Mouse (Mus musculus) heart, postnatal 10 days (tissue): Measurements from ENCODE around the gene Slc32a1. TPM values are rescaled to one million over a fixed set of nuclear protein-coding genes. Genes with fewer than 3 reads are reported as not detected.

Experiments
- DNase-seq, 2 experiments: peaks; one replicate each; pipeline ENCODE4 v3.0.0; 2021
- intact Hi-C: fragments of 180-260 bp; cut with DNase I; formaldehyde crosslinking; loops from one replicate; pipeline ENCODE4 v1.15.1; 2025
- total RNA-seq, 2 experiments: library from RNA; stranded (reverse); gene quantifications; 2 replicates each; pipeline ENCODE4 v1.2.3; 2021

Slc32a1 gene
- not detected for total RNA-seq

DNA sequence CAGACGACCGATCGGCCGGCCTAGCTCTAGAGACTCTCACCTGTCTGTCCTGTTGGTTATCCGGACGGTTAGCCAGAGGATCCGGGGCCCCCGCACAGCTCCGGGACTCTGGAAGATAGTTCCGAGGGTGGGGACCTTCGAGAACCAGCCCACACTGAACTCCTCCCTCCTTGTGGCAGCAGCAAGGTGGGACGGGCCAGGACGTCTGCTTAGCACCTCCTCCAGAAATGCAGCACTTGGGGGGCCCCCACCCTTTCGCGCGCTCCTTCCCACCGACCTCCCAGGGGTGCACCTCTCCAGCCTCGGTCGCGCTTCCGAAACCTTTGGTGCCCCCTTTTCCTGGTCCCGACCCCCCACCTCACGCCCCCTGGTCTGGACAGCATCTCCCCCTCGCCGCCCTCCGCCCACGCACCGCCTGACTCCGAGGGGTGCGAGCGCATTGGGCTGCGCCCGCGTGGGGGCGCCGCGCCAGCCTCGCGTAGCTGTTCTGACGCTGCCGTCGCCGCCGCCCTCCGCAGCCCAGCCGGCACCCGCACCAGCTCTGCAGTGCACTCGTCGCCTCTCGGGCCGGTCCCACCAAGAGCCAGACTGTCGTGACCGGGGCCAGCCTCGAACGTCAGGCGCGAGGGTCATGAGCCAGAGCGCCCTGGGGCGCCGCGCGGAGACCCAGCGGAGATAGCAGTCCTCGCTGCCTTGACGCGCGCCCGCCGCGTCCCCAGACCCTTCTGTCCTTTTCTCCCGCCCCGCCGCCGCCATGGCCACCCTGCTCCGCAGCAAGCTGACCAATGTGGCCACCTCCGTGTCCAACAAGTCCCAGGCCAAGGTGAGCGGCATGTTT, at the start of gene Slc32a1:
Slc32a1 (plus strand) TSS at position 280 of the 838 bp plus-strand sequence.
- intact Hi-C loops = no loop called here

DNA sequence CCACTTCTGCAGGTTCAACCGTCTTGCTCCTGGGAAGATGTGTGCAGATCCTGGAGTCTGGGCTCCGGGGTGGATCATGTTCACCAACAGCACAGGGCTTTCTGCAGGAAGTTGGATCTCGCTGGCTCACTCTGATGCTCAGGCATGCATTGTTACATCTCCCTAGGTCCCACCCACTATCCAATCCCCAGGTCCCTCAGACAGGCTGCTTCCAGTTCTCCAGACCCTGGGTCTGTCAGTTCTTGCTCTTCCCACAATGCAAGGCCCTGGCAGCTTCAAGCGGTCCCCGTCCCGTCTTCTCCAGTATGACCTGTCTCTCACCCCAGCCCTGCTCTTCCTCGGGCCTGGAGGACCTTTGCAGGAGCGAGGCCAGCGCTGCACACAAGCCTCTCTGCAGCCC, 49.8 kb upstream of the Slc32a1 start:
- intact Hi-C loops = no loop called here

More for the DNA sequence above, at the start of gene Slc32a1:
- no peak for DNase-seq

DNA sequence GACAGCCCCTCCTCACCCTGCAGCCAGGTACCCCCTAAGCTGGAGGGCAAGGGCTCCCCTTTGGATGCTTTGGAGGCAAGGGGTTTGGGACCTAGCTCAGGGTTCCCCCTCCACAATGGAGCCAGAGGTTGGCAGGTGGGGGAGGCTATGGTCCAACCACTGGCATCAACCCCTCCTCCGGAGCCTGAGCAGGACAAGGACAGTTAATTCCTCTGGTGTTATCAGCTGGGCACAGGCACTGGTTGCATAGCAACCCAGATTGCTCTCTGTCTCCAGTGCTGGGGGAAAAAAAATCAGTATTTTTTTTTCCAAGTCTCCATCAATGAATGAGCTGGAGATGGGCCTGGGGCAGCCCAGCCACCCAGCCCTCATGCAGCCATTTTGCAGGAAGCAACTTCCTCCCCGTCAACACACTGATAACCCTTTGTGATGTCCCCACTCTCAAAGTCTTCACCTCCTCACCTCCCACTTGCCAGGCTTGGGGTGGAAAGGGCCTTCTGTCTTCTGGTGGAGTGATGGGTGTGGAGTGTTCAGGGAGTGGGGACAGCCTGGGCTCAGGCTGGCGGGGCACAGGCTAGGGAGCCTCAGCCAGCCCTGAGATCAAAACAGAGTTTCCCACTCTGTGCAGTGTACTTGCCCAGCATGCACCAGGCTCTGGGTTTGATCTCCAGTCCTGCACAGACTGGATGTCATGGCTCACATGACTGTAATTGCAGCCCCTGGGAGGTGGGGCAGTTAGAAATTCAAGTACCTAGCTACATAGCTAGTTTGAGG, 49.0 kb upstream of the Slc32a1 start:
- intact Hi-C loops = no loop called here
- no peak for DNase-seq

More for the DNA sequence above, 49.8 kb upstream of the Slc32a1 start:
- no peak for DNase-seq

DNA sequence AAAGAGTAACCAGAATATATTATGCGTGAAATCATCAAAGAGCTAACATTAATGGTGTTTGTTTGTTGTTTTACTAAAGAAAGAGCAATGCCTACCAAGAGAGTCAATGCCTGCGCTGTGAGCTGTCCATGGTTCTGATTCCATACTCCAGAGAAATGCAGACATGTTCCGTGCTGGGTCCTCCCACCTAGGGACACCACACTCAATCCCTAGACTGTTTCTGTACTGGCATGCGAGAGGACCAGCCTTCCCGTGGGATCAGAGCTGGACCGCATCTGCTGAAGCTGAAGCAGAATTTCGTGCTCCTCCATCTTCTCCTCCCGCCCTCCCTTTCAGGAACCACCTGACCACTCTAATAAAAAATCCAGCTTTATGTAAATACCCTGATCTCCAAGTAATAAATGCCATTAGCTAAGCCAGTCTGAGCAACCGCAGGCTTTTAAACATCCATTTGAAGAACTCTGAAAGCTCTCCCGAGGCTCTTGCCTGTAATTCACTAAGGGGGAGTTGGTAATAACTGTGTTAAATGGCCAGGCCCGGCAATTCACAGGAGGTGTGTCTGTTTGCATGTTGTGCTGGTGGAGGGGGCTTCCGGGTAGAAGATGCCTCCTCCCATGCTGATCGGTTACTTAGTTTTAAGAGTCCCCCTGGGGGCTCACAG, 40.0 kb upstream of the Slc32a1 start:
- intact Hi-C loops = no loop called here
- DNase-seq = peak; percentile 70 to 76

DNA sequence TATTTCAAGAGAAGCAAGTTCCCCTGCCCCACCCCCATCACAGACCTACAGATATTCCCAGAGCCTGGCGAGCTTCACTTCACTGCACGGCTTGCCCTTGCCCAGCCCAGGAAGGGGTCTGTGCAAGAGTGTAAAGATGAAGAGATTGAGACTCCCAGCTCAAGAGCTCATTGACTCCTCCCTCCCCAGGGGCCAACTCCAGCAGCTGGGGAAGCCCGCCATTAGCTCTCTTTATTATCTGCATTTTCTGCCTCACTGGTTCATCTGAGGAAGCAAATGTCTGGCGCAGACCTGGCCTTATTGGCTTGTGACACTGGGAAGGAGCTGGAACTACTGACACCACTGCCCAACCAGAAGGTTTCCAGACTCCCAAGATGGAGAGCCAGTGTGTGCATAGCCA, 30.6 kb upstream of the Slc32a1 start:
- intact Hi-C loops = no loop called here
- no peak for DNase-seq

- DNase-seq = peak; percentile 51 to 65
These were observed 25.8 kb upstream of the Slc32a1 start for GRCm38 (mm10) chr2:158584621-158585358.

DNA sequence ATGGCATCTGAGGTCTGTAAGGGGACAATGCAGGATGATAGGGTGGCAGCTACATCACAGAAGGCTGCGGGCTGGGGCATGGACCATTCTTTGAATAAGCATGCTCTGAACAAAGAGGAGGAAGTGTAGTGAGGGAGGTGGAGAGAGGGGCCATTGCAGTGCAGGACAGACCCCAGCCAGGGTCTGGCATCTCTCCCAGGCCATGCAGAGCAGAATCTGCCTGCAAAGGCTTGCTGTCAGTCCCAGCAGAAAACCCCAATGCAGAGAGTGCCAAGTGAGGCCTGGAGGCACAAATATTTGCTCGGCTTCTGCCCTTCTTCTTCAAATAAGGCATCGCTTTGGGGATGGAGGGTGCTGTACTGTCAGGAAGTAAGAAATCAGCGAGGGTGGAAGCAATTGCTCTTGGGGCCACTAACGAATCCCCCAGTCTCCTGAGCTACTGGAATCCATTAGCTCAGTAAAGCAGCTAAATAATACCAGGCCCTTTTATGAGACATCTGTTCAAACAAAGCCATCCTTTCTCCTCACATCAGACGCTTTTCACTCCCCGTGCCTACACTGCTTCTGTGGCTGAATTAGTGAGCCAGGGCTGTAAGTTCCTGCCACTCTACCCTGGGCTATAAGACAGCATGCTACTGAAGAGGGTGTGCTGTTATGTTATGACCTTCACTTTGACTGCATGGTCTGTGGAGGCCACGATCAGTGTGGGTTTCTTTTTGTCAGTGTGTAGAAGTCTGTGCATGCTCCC, 21.9 kb upstream of the Slc32a1 start:
- intact Hi-C loops = no loop called here

More at GRCm38 (mm10) chr2:158584621-158585358, 25.8 kb upstream of the Slc32a1 start:
- intact Hi-C loops = no loop called here

GRCm38 (mm10) chr2:158590495-158590894, 20.1 kb upstream of the Slc32a1 start:
- intact Hi-C loops = no loop called here
- no peak for DNase-seq

More for the DNA sequence above, 21.9 kb upstream of the Slc32a1 start:
- no peak for DNase-seq

DNA sequence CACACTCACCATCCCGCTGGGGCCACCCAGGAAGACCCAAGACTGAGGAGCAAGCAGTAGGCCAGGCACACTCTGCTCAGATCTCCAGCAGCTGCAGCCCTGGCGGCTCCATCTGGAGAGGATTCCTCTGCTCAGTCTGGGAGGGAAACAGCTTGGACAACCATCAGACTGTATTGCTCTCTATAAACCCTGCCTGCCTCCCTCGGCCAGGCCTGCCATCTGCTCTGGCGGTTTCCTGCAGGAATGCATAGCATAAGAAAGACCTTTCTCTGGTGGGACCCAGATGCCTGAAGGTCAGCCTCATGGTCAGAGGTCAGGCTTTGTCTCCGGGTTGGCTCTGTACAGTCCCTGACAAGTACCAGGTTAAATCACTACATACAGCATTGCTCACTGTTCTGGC, 19.3 kb upstream of the Slc32a1 start:
- no peak for DNase-seq
- intact Hi-C loops = no loop called here

DNA sequence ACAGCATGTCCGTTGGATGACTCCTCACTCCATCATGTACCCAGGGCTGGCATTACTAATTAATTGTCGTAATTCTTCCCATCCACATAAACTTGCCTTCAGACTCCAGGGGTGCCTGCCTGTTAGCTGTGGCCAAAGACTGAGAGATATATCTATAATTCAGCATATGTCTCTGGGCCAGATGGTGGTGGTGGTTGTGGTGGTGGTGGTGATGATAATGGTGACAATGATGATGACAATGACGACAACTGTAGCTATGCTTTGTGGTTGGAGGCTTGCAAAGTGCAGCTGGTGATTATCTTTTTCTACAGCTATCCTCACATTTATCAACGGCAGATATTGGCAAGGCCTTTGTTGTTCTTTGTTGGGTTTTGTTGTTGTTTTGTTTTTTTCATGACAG, 17.2 kb upstream of the Slc32a1 start:
- intact Hi-C loops = no loop called here
- no peak for DNase-seq

- DNase-seq = no peak
- intact Hi-C loops = no loop called here
These were observed 15.5 kb upstream of the Slc32a1 start for GRCm38 (mm10) chr2:158595103-158595502.

DNA sequence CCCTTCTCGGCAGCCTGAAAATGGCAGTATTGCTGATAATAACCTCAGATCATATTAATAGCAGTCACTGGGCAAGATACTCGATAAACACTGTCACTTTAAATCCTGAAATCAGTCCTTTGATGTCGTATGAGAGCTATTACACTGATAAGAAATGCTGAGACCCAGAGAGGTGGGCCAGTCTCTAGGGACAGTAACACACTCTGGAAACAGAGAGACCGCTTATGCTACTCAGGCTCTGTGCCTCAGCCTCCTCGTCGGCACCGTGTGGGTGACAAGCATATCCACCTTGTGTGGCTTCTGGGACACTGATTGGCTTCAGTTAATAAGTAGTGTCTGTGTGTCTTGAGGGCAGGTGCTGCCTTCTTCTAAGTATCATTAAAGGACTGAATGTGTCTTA, 15.0 kb upstream of the Slc32a1 start:
- intact Hi-C loops = no loop called here
- DNase-seq = no peak

GRCm38 (mm10) chr2:158596803-158597202, 13.8 kb upstream of the Slc32a1 start:
- intact Hi-C loops = no loop called here

GRCm38 (mm10) chr2:158600517-158600916, 10.1 kb upstream of the Slc32a1 start:
- DNase-seq = no peak
- intact Hi-C loops = no loop called here

More at GRCm38 (mm10) chr2:158596803-158597202, 13.8 kb upstream of the Slc32a1 start:
- DNase-seq = no peak

- intact Hi-C loops = no loop called here
- no peak for DNase-seq
These were observed 9.2 kb upstream of the Slc32a1 start for GRCm38 (mm10) chr2:158601326-158601725.

DNA sequence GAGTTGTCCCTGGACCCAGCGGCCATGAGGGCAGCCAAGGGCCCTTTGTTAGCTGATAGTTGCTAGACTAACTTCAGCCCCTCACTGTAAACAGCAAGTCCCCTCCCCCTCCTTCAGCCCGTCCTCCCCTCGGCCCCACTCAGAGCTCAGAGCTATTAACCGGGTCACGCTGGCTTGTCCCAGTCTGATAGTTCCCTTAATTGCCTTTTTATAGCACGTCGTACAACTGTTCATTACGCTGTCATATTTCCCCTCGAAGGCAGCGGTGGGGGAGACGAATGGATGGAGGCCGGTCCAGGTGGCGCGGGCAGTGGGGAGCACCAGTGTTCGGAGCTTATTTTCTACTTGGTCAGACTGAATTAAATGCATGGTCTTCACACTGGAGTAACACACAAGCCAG, 7.9 kb upstream of the Slc32a1 start:
- intact Hi-C loops = no loop called here
- DNase-seq = no peak

- DNase-seq = no peak
- intact Hi-C loops = no loop called here
These were observed 4.0 kb upstream of the Slc32a1 start for GRCm38 (mm10) chr2:158606511-158606964.

GRCm38 (mm10) chr2:158609681-158610080, 886 bp upstream of the Slc32a1 start:
- DNase-seq = no peak
- intact Hi-C loops = no loop called here

GRCm38 (mm10) chr2:158611326-158611719, 756 bp downstream of the Slc32a1 start:
- DNase-seq = no peak
- intact Hi-C loops = no loop called here
